Mouse (Mus musculus): ENCODE measurements at regions not wholly inside any gene's neighbourhood (a gene's known extent, or its start where the extent isn't known, plus 50 kb on each side); places are given as distances from the start of the nearest gene placed in this dataset.

- DNase-seq: no peak
Observed at GRCm38 (mm10) chr17:45341573-45341972, 92.0 kb downstream of the Cdc5l start.

GRCm38 (mm10) chr17:45340851-45341250 is 92.7 kb downstream of the Cdc5l start:
- no peak for DNase-seq

GRCm38 (mm10) chr17:45339226-45339625 is 94.3 kb downstream of the Cdc5l start:
- no peak for DNase-seq

- DNase-seq: no peak
Observed at GRCm38 (mm10) chr17:45338086-45338485, 95.5 kb downstream of the Cdc5l start.

GRCm38 (mm10) chr17:45335586-45336151 is 97.9 kb downstream of the Cdc5l start:
- DNase-seq: no peak

- DNase-seq: no peak
Observed at GRCm38 (mm10) chr17:45334732-45335381, 98.7 kb downstream of the Cdc5l start.

GRCm38 (mm10) chr17:45332321-45332720 is 101.2 kb downstream of the Cdc5l start:
- no peak for DNase-seq

GRCm38 (mm10) chr17:45329241-45329640 is 104.3 kb downstream of the Cdc5l start:
- no peak for DNase-seq

GRCm38 (mm10) chr17:45326726-45327125 is 106.8 kb downstream of the Cdc5l start:
- DNase-seq: no peak

GRCm38 (mm10) chr17:45326173-45326572 is 107.4 kb downstream of the Cdc5l start:
- no peak for DNase-seq

GRCm38 (mm10) chr17:45322842-45323241 is 110.7 kb downstream of the Cdc5l start:
- no peak for DNase-seq

- peak; percentile 10 for DNase-seq
Observed at GRCm38 (mm10) chr17:45320074-45320473, 113.5 kb downstream of the Cdc5l start.

GRCm38 (mm10) chr17:45318211-45319076 is 115.1 kb downstream of the Cdc5l start:
- no peak for DNase-seq

- DNase-seq: no peak
Observed at GRCm38 (mm10) chr17:45312510-45313266, 120.8 kb downstream of the Cdc5l start.

GRCm38 (mm10) chr17:45306506-45306905 is 127.0 kb downstream of the Cdc5l start:
- DNase-seq: no peak

- no peak for DNase-seq
Observed at GRCm38 (mm10) chr17:45303183-45303582, 130.4 kb downstream of the Cdc5l start.

GRCm38 (mm10) chr17:45298355-45298754 is 135.2 kb downstream of the Cdc5l start:
- peak; percentile 70 for DNase-seq

GRCm38 (mm10) chr17:45297860-45298259 is 135.7 kb downstream of the Cdc5l start:
- no peak for DNase-seq

GRCm38 (mm10) chr17:45296363-45296762 is 137.2 kb downstream of the Cdc5l start:
- DNase-seq: no peak

GRCm38 (mm10) chr17:45294886-45295285 is 138.7 kb downstream of the Cdc5l start:
- no peak for DNase-seq

GRCm38 (mm10) chr17:45294256-45294865 is 139.2 kb downstream of the Cdc5l start:
- peak; percentile 60 for DNase-seq

GRCm38 (mm10) chr17:45292883-45293282 is 140.7 kb downstream of the Cdc5l start:
- no peak for DNase-seq

- no peak for DNase-seq
Observed at GRCm38 (mm10) chr17:45291052-45291451, 142.5 kb downstream of the Cdc5l start.

Measured in thymus, postnatal 14 days (tissue).